Mouse (Mus musculus): Measurements from ENCODE around the gene Med18. TPM values are rescaled to one million over a fixed set of nuclear protein-coding genes. Genes with fewer than 3 reads are reported as not detected.

The Med18 gene
- polyA plus RNA-seq, 1 experiment from 2014 or later, result 24.6 TPM

Other genes with a start within 250 kb of the Med18 start
- gene Gmeb1, start 202.3 kb downstream of the Med18 start, polyA plus RNA-seq (2014; fragmentation: Nextera tagmentation; extraction: Ambion mirVana), result 25.4 and 26.8 TPM in 2 replicates
- 80.2 and 83.8 TPM in 2 replicates for gene Taf12, start 189.5 kb downstream of the Med18 start, polyA plus RNA-seq (2014; fragmentation: Nextera tagmentation; extraction: Ambion mirVana)
- 0.75 and 1.5 TPM in 2 replicates for gene Rab42, start 160.5 kb downstream of the Med18 start, polyA plus RNA-seq (2014; fragmentation: Nextera tagmentation; extraction: Ambion mirVana)
- 80.1 and 89.3 TPM in 2 replicates for gene Trnau1ap, start 134.4 kb downstream of the Med18 start, polyA plus RNA-seq (2014; fragmentation: Nextera tagmentation; extraction: Ambion mirVana)
- gene Rcc1, start 110.3 kb downstream of the Med18 start, polyA plus RNA-seq (2014; fragmentation: Nextera tagmentation; extraction: Ambion mirVana), result 99.8 and 105 TPM in 2 replicates
- gene Phactr4, start 41.4 kb downstream of the Med18 start, polyA plus RNA-seq (2014; fragmentation: Nextera tagmentation; extraction: Ambion mirVana), result 30.9 and 32.4 TPM in 2 replicates
- 10.2 and 10.5 TPM in 2 replicates for gene Sesn2, start 46.6 kb upstream of the Med18 start, polyA plus RNA-seq (2014; fragmentation: Nextera tagmentation; extraction: Ambion mirVana)
- gene Atpif1, start 69.7 kb upstream of the Med18 start, polyA plus RNA-seq (2014; fragmentation: Nextera tagmentation; extraction: Ambion mirVana), result 1,813 and 1,952 TPM in 2 replicates
- 241 and 245 TPM in 2 replicates for gene Dnajc8, start 71.6 kb upstream of the Med18 start, polyA plus RNA-seq (2014; fragmentation: Nextera tagmentation; extraction: Ambion mirVana)
- gene Ptafr, start 100.1 kb upstream of the Med18 start, polyA plus RNA-seq (2014; fragmentation: Nextera tagmentation; extraction: Ambion mirVana), result 0.73 and 0.85 TPM in 2 replicates
- gene Eya3, start 175.1 kb upstream of the Med18 start, polyA plus RNA-seq (2014; fragmentation: Nextera tagmentation; extraction: Ambion mirVana), result 28.3 and 29.7 TPM in 2 replicates